Mouse (Mus musculus) ES-E14 (cell line): ENCODE measurements at regions not wholly inside any gene's neighbourhood (a gene's known extent, or its start where the extent isn't known, plus 50 kb on each side); places are given as distances from the start of the nearest gene placed in this dataset.
A peak's percentile ranks its signal among the peaks of the same experiment; 100 is the strongest.

Experiments
- DNase-seq: peaks from one replicate; pipeline ENCODE4 v3.0.0-alpha.2; 2013; ENCODE audit warnings: low read depth, low spot score
- H3K27ac ChIP-seq: 2 replicates; pipeline ENCODE4 v1.5.1; 2012; ENCODE audit warnings: low read depth, mild to moderate bottlenecking, low read length, moderate library complexity, mixed read lengths; ENCODE audit not compliant: poor library complexity, insufficient read depth, severe bottlenecking
- H3K36me3 ChIP-seq: 2 replicates; pipeline ENCODE4 v1.6.1; 2012; ENCODE audit warnings: mild to moderate bottlenecking, low read length, moderate library complexity, mixed read lengths; ENCODE audit not compliant: control insufficient read depth, poor library complexity, insufficient read depth, severe bottlenecking
- H3K4me1 ChIP-seq, 2 experiments: fragments of 150-350 bp in 1 of 2; sonication (generic) in 1 of 2; 2 replicates each; pipeline ENCODE4 v1.6.1; 2012; ENCODE audit warnings: low read length in 2 of 2, mild to moderate bottlenecking in 1 of 2, mixed read lengths in 1 of 2; ENCODE audit not compliant: control insufficient read depth in 2 of 2, insufficient read depth in 2 of 2, poor library complexity in 1 of 2
- H3K4me3 ChIP-seq, 2 experiments: fragments of 150-350 bp in 1 of 2; sonication (generic) in 1 of 2; 2 replicates each; pipeline ENCODE4 v1.5.1; 2012; ENCODE audit warnings: low read length in 2 of 2, low read depth in 1 of 2, mild to moderate bottlenecking in 1 of 2, mixed read lengths in 1 of 2; ENCODE audit not compliant: insufficient read depth in 1 of 2, poor library complexity in 1 of 2, severe bottlenecking in 1 of 2
- H3K9ac ChIP-seq: 2 replicates; pipeline ENCODE4 v1.6.1; 2012; ENCODE audit warnings: low read depth, mild to moderate bottlenecking, low read length, mixed read lengths; ENCODE audit not compliant: poor library complexity, insufficient read depth, severe bottlenecking
- H3K9me3 ChIP-seq: fragments of 150-350 bp; sonication (generic); 2 replicates; pipeline ENCODE4 v1.6.1; 2012; ENCODE audit warnings: low read depth, mild to moderate bottlenecking, low read length; ENCODE audit not compliant: control insufficient read depth, insufficient read depth
- CHD2 ChIP-seq: IDR thresholded peaks from 2 replicates; pipeline ENCODE4 v1.6.1; 2014; ENCODE audit warnings: mild to moderate bottlenecking, low read depth, low read length, inconsistent platforms
- HCFC1 ChIP-seq: IDR thresholded peaks from 2 replicates; pipeline ENCODE4 v1.6.1; 2012; ENCODE audit warnings: low read length, inconsistent platforms, borderline replicate concordance; ENCODE audit not compliant: insufficient read depth
- MAFK ChIP-seq: IDR thresholded peaks from 2 replicates; pipeline ENCODE4 v1.6.1; 2014; ENCODE audit warnings: mild to moderate bottlenecking, low read depth, low read length, inconsistent platforms; ENCODE audit not compliant: insufficient read depth
- ZC3H11A ChIP-seq: IDR thresholded peaks from 2 replicates; pipeline ENCODE4 v1.6.1; 2012; ENCODE audit warnings: low read depth, mild to moderate bottlenecking, inconsistent platforms, low read length, borderline replicate concordance
- ZNF384 ChIP-seq: IDR thresholded peaks from 2 replicates; pipeline ENCODE4 v1.6.1; 2012; ENCODE audit warnings: low read depth, low read length, inconsistent platforms
- in situ Hi-C, 2 experiments: fragments of 600-800 bp; cut with MboI; formaldehyde crosslinking; loops; one replicate each; pipeline ENCODE4 v1.15.1; 2025; ENCODE audit warnings: low sequenced_read_pairs in 2 of 2, inconsistent platforms in 1 of 2; ENCODE audit not compliant: unreplicated experiment in 2 of 2

GRCm38 (mm10) chr11:20455085-20455864, 87.8 kb upstream of the Sertad2 start:
- in situ Hi-C loops, result loop anchor here in 1 of 2 experiments (25.0 kb wide), 1 partner anchor 182 kb away; no protein-coding TSS in a partner anchor
- Histone ChIP-seq H3K9ac (peak overlapping the region; percentile 44), H3K27ac (no peak overlapping the region), H3K4me3 (peak overlapping the region; percentile 70 to 88), H3K4me1 (peaks cover 6 to 12% of the 10 kb centered on the region in 2 experiments; a peak in 1 of 4 replicates), H3K36me3 (no peaks in the 10 kb centered on the region), H3K9me3 (no peaks in the 10 kb centered on the region)
- peak; percentile 72 for DNase-seq
- peak; percentile 96 for TF ChIP-seq ZC3H11A
- no peak for TF ChIP-seq MAFK
- no peak for TF ChIP-seq HCFC1
- no peak for TF ChIP-seq ZNF384
- no peak for TF ChIP-seq CHD2

- TF ChIP-seq CHD2 (no peak), ZC3H11A (no peak), HCFC1 (no peak), MAFK (no peak), ZNF384 (no peak)
- no peaks in the 10 kb centered on the region for H3K9me3 ChIP-seq
- H3K9ac ChIP-seq, result no peak overlapping the region; the same call in 1 of the 2 replicates
- H3K27ac ChIP-seq, result no peak overlapping the region
- peaks cover 6 to 9% of the 10 kb centered on the region in 2 experiments; a peak in 1 of 4 replicates for H3K4me1 ChIP-seq
- in situ Hi-C loops, result loop anchor here in 1 of 2 experiments (25.0 kb wide), 1 partner anchor 181 kb away; no protein-coding TSS in a partner anchor
- no peak for DNase-seq
- no peaks in the 10 kb centered on the region for H3K36me3 ChIP-seq
- H3K4me3 ChIP-seq, result peak overlapping the region; percentile 70 to 88
These were observed 87.0 kb upstream of the Sertad2 start for GRCm38 (mm10) chr11:20455865-20456648.

- TF ChIP-seq HCFC1 (no peak), ZNF384 (no peak), ZC3H11A (no peak), CHD2 (no peak)
- Histone ChIP-seq H3K36me3 (no peaks in the 10 kb centered on the region), H3K4me1 (peaks cover 11 to 21% of the 10 kb centered on the region in 2 experiments; a peak in 2 of 4 replicates), H3K4me3 (peak overlapping the region; percentile 20 to 63), H3K9me3 (no peaks in the 10 kb centered on the region), H3K27ac (no peak overlapping the region), H3K9ac (peak overlapping the region; percentile 33)
- DNase-seq, result no peak
- in situ Hi-C loops, result loop anchor here in 1 of 2 experiments (25.0 kb wide), 1 partner anchor 178 kb away; no protein-coding TSS in a partner anchor
These were observed 83.9 kb upstream of the Sertad2 start for GRCm38 (mm10) chr11:20459140-20459539.

GRCm38 (mm10) chr11:20460501-20460921, 82.5 kb upstream of the Sertad2 start:
- no peak for DNase-seq
- no peaks in the 10 kb centered on the region for H3K36me3 ChIP-seq
- H3K9ac ChIP-seq, result no peak overlapping the region
- peaks cover 11 to 28% of the 10 kb centered on the region in 2 experiments; a peak in 2 of 4 replicates for H3K4me1 ChIP-seq
- no peak for TF ChIP-seq HCFC1
- no peak for TF ChIP-seq ZNF384
- no peak for TF ChIP-seq ZC3H11A
- TF ChIP-seq CHD2, result no peak
- TF ChIP-seq MAFK, result no peak
- H3K9me3 ChIP-seq, result no peaks in the 10 kb centered on the region
- H3K27ac ChIP-seq, result no peak overlapping the region; the same call in 1 of the 2 replicates
- no peak overlapping the region for H3K4me3 ChIP-seq
- in situ Hi-C loops, result loop anchor here in 1 of 2 experiments (25.0 kb wide), 1 partner anchor 177 kb away; no protein-coding TSS in a partner anchor
